12 mouse cellular contexts compared by ENCODE assay signal in the genomic region with DNA sequence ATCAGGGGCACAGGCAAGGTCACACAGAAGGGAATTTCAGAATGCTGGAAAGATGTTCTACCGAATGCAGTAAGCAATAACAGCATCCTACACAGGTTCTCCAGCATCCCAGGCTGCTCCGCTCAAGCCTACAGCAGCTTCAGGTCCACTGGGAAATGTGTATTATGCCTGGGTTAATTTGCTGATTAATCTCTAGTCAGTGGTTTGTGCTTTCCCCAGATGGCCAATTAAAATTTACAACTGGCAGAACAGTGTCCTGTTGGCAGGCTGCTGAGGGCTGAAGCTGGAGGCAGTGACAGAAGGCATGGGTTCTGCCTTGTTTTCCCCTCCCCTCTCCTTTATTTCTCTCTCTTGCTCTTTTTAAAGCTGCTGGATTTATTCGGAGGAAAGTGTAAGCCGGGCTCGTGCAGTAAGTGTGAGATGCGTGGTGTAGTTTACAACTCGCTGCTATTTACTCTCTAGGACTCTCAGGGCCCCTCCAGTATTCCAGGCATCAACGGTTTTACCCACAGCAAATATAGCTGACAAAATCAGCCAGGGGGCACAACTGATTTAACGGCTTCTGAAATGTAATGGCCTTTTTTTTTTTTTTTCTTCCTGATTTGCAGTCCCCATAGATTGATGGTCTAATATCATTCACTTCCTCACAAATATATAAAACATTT.
A peak's percentile ranks its signal among the peaks of the same experiment; 100 is the strongest.
DNase-seq lines count a peak whose midpoint lies in the region; ATAC-seq lines count a peak whose summit lies in the region.
"Had no signal": no experiment of that assay in that cellular context is flagged by ENCODE, and none has a peak within 500 bp of the region (broad histone marks: within the 10 kb centered on the region; RNA-seq: fewer than 3 reads in every experiment).

No protein-coding gene starts in this region.

- WGBS in kidney, embryonic 14.5 days = 16% methylated on average over 9 of the region's 9 CpGs
- whole genome bisulfite sequencing in forebrain, embryonic 14.5 days = 6% methylated on average over 9 of the region's 9 CpGs
- WGBS in neural tube, embryonic 13.5 days = 8% methylated on average over 9 of the region's 9 CpGs
- WGBS in liver, embryonic 12.5 days (ENCODE audit: insufficient replicate concordance) = 43% methylated on average over 9 of the region's 9 CpGs

- H3K4me1 ChIP-seq in kidney, embryonic 14.5 days (ENCODE audit: control insufficient read depth, insufficient read depth, low read length) = 0 out of 2 replicates have a peak, but pooled peaks cover 4% of the 10 kb centered on the region
- peaks cover 9% of the 10 kb centered on the region; the same call in 1 of the 2 replicates for H3K4me1 ChIP-seq in forebrain, embryonic 14.5 days (ENCODE audit: control insufficient read depth, insufficient read depth, low read length)
- peaks cover 9% of the 10 kb centered on the region for H3K4me1 ChIP-seq in neural tube, embryonic 13.5 days (replicated peaks)
- no peaks in the 10 kb centered on the region for H3K4me1 ChIP-seq in liver, embryonic 12.5 days
- H3K4me1 ChIP-seq: embryonic facial prominence, embryonic 13.5 days had no signal

- no peaks in the 10 kb centered on the region for H3K36me3 ChIP-seq in kidney, embryonic 14.5 days (ENCODE audit: control insufficient read depth, insufficient read depth, low read length)
- H3K36me3 ChIP-seq in forebrain, embryonic 14.5 days (ENCODE audit: control insufficient read depth, insufficient read depth, low read length) = no peaks in the 10 kb centered on the region
- H3K36me3 ChIP-seq in neural tube, embryonic 13.5 days = no peaks in the 10 kb centered on the region
- H3K36me3 ChIP-seq in liver, embryonic 12.5 days = no peaks in the 10 kb centered on the region
- H3K36me3 ChIP-seq: embryonic facial prominence, embryonic 13.5 days had no signal

- H3K27ac ChIP-seq in kidney, embryonic 14.5 days (ENCODE audit: low read depth, low read length) = no peak overlapping the region
- 0 out of 2 replicates have a peak overlapping the region, but pooled peaks have one; percentile 44 for H3K27ac ChIP-seq in forebrain, embryonic 14.5 days (ENCODE audit: low read depth, low read length)
- H3K27ac ChIP-seq in neural tube, embryonic 13.5 days (replicated peaks) = peak overlapping the region; percentile 46
- no peak overlapping the region for H3K27ac ChIP-seq in liver, embryonic 12.5 days
- H3K27ac ChIP-seq: embryonic facial prominence, embryonic 13.5 days; heart, adult 2 months had no signal

- DNase-seq in kidney, adult 9 months = no peak
- DNase-seq in forebrain, embryonic 14.5 days (ENCODE audit: low spot score) = peak; percentile 89
- DNase-seq in layer of hippocampus, postnatal 36 days = peak; percentile 15 to 18
- no peak for DNase-seq in T-cell, adult 2 months (ENCODE audit: low spot score)
- DNase-seq in gastrocnemius, postnatal 25 days = no peak
- DNase-seq: adrenal gland, adult 8-10 months; heart, adult 2 months; lung, embryonic 14.5 days had no signal

- H3K27me3 ChIP-seq in kidney, embryonic 14.5 days (ENCODE audit: control insufficient read depth, insufficient read depth, low read length) = no peaks in the 10 kb centered on the region
- no peaks in the 10 kb centered on the region for H3K27me3 ChIP-seq in forebrain, embryonic 14.5 days (replicated peaks; ENCODE audit: control insufficient read depth, insufficient read depth, low read length)
- H3K27me3 ChIP-seq in neural tube, embryonic 13.5 days = peaks cover 24% of the 10 kb centered on the region; the same call in 1 of the 2 replicates
- no peaks in the 10 kb centered on the region for H3K27me3 ChIP-seq in liver, embryonic 12.5 days (replicated peaks)
- H3K27me3 ChIP-seq: embryonic facial prominence, embryonic 13.5 days had no signal

- H3K9me3 ChIP-seq in kidney, embryonic 14.5 days (ENCODE audit: control insufficient read depth, low read length) = no peaks in the 10 kb centered on the region
- H3K9me3 ChIP-seq in forebrain, embryonic 14.5 days (replicated peaks; ENCODE audit: control insufficient read depth, low read length) = no peaks in the 10 kb centered on the region
- no peaks in the 10 kb centered on the region for H3K9me3 ChIP-seq in neural tube, embryonic 13.5 days
- H3K9me3 ChIP-seq in liver, embryonic 12.5 days (replicated peaks) = no peaks in the 10 kb centered on the region
- H3K9me3 ChIP-seq: embryonic facial prominence, embryonic 13.5 days had no signal

- H3K4me2 ChIP-seq in kidney, embryonic 14.5 days (replicated peaks; ENCODE audit: low read depth, low read length) = no peak overlapping the region
- peak overlapping the region; percentile 31 for H3K4me2 ChIP-seq in forebrain, embryonic 14.5 days (ENCODE audit: low read length)
- H3K4me2 ChIP-seq in neural tube, embryonic 13.5 days = peak overlapping the region; percentile 45
- H3K4me2 ChIP-seq in liver, embryonic 12.5 days = no peak overlapping the region
- H3K4me2 ChIP-seq: embryonic facial prominence, embryonic 13.5 days; lung, embryonic 14.5 days had no signal

- H3K9ac ChIP-seq in kidney, embryonic 14.5 days (ENCODE audit: low read depth, low read length) = no peak overlapping the region
- 0 out of 2 replicates have a peak overlapping the region, but pooled peaks have one; percentile 2 for H3K9ac ChIP-seq in forebrain, embryonic 14.5 days (ENCODE audit: low read length)
- H3K9ac ChIP-seq in neural tube, embryonic 13.5 days = 0 out of 2 replicates have a peak overlapping the region, but pooled peaks have one; percentile 32
- no peak overlapping the region for H3K9ac ChIP-seq in liver, embryonic 12.5 days
- H3K9ac ChIP-seq: embryonic facial prominence, embryonic 13.5 days; lung, embryonic 14.5 days had no signal

- H3K4me3 ChIP-seq in kidney, embryonic 14.5 days (ENCODE audit: low read length) = no peak overlapping the region
- H3K4me3 ChIP-seq in forebrain, embryonic 14.5 days (ENCODE audit: low read depth, low read length) = no peak overlapping the region
- no peak overlapping the region for H3K4me3 ChIP-seq in neural tube, embryonic 13.5 days
- no peak overlapping the region for H3K4me3 ChIP-seq in liver, embryonic 12.5 days
- H3K4me3 ChIP-seq: embryonic facial prominence, embryonic 13.5 days; heart, adult 2 months had no signal

- ATAC-seq in kidney, embryonic 14.5 days (ENCODE audit: low FRiP score, low TSS enrichment) = peak; percentile 69; the same call in 1 of the 2 replicates
- peak; percentile 95 for ATAC-seq in forebrain, embryonic 14.5 days
- ATAC-seq in neural tube, embryonic 13.5 days (ENCODE audit: low read depth) = peak; percentile 94
- ATAC-seq in liver, embryonic 12.5 days = no peak

Comparison
In these comparisons a context has a peak if more than half of its experiments do, and no peak if none do; other contexts are left out.
1. H3K27ac ChIP-seq: peak in forebrain, embryonic 14.5 days (single experiment) and neural tube, embryonic 13.5 days (single experiment); none in kidney, embryonic 14.5 days (single experiment) and liver, embryonic 12.5 days (single experiment).
2. H3K4me2 ChIP-seq: peak in forebrain, embryonic 14.5 days (single experiment) and neural tube, embryonic 13.5 days (single experiment); none in kidney, embryonic 14.5 days (single experiment) and liver, embryonic 12.5 days (single experiment).
3. H3K9ac ChIP-seq: peak in forebrain, embryonic 14.5 days (single experiment) and neural tube, embryonic 13.5 days (single experiment); none in kidney, embryonic 14.5 days (single experiment) and liver, embryonic 12.5 days (single experiment).
4. DNase-seq: peak in forebrain, embryonic 14.5 days (single experiment) and layer of hippocampus, postnatal 36 days (2 of 2); none in kidney, adult 9 months (single experiment), T-cell, adult 2 months (single experiment) and gastrocnemius, postnatal 25 days (single experiment).